Mouse (Mus musculus): Measurements from ENCODE around the gene Gm21981. TPM values are rescaled to one million over a fixed set of nuclear protein-coding genes. Genes with fewer than 3 reads are reported as not detected.

The Gm21981 gene
- polyA plus RNA-seq (2012; fragmentation: generic; extraction: Trizol): 1 to 10 TPM; 1.9 to 3.8 TPM

GRCm38 (mm10) chr17:47694442-47694502, at the start of gene Gm21981:
TSS of gene Gm21981 (minus strand) at chr17:47694455.

DNA sequence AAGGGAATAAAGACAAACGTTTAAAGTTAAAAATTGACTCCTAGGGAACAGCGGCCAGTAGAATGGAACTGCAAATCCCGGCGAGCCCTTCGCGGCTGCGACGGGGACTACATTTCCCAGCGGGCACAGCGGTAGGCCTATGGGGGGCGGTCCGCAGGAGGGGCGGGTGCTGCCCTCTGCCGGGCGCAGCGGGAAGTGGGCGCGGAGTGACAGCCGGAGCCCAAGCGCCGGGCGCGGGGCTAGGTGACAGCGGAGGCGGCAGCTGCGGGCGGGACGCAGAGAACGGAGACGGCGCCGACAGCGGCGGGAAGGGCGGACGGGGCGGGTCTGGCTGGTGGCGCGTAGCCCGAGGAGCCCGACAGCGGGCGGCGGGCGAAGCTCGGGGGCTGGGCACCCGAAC, 42.6 kb upstream of the Gm21981 start, which contains the start of gene Tfeb:
Gene Tfeb (plus strand): TSS at position 175 of the 400 bp plus-strand sequence.

GRCm38 (mm10) chr17:47726566-47726965, 32.3 kb upstream of the Gm21981 start, which contains the start of gene Pgc:
TSS of gene Pgc (plus strand) at chr17:47726842.

DNA sequence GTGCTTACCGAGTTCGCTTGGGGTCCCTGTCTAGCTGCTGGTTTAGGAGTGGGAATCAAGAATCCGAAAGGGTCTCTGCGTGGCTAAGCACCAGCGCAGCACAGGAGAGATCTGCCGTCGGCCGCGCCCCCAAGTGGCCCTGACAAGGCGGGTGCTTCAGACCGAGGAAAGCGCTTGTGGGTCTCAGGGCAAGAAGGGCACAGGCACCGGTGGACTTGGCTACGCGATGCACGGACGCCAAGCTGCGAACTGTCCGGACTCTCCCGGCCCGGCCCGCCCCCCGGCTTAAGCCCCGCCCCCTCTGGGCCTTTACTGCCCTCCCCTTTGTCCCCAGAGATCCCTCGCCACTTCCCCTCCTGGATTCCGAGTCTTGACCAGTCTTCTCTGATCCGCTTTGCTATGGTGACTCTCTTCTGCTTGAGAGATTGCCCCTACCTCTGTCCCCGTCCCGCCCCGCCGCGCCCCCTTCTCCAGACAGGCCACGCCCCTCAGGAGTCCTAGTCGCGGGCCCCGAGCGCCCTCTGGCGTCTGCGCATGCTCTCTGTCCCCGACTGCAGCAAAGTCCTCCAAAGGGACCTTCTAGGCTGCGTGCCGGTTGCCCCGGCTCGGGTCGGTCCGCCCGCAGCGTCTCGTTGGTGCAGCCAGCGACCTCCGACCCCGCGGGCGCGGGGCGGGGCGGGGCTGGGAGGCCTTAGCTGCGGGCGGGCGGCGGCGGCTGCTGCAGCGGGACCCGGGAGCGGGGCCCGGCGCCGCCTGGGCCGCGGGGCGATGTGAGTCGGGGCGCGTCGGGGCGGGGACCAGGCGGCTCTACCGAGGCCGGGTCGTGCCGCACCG, 465 bp upstream of the Gm21981 start, which contains the start of gene Prickle4:
Gene Prickle4 (minus strand): TSS at position 234 of the 834 bp plus-strand sequence.

GRCm38 (mm10) chr17:47688608-47689575, 5.4 kb downstream of the Gm21981 start, which contains the start of gene Frs3:
TSS of gene Frs3 (plus strand) at chr17:47689030.

DNA sequence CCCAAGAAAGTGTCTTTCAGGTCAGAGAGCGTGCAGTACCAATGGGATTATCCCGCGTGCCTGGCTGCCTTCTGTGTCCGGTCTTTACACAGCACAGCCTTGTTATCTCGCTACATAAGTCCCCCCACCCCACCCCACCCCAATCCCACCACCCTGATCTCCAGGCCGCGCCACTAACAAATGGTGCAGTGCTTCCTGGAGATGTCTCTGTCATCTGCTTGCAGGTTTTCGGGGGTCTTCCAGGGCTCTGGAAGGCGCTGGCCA, 6.0 kb downstream of the Gm21981 start, which contains the start of gene Tomm6:
Gene Tomm6 (minus strand): TSS at position 43 of the 264 bp plus-strand sequence.

Other genes starting within 250 kb of the Gm21981 start
- 10 to 100 TPM in 1 of 2 experiments, 1 to 10 TPM in 1; 6.7 to 23.2 TPM for gene Taf8, start 192.2 kb downstream of the Gm21981 start, polyA plus RNA-seq (2012; fragmentation: generic; extraction: Trizol)
- gene Ccnd3, start 189.4 kb downstream of the Gm21981 start, polyA plus RNA-seq (2012; fragmentation: generic; extraction: Trizol): 100 to 1,000 TPM; 135 to 156 TPM
- 10 to 100 TPM; 11.7 to 39.0 TPM for gene Bysl, start 83.0 kb downstream of the Gm21981 start, polyA plus RNA-seq (2012; fragmentation: generic; extraction: Trizol)
- gene Med20, start 82.9 kb downstream of the Gm21981 start, polyA plus RNA-seq (2012; fragmentation: generic; extraction: Trizol): 10 to 100 TPM in 1 of 2 experiments, 1 to 10 TPM in 1; 9.5 to 35.1 TPM
- 1 to 10 TPM in 1 of 2 experiments, under 1 TPM in 1; 0.55 to 1.3 TPM for gene Gm20517, start 82.9 kb downstream of the Gm21981 start, polyA plus RNA-seq (2012; fragmentation: generic; extraction: Trizol)
- gene Usp49, start 63.8 kb downstream of the Gm21981 start, polyA plus RNA-seq (2012; fragmentation: generic; extraction: Trizol): 1 to 10 TPM in 1 of 2 experiments, under 1 TPM in 1; 0.74 to 3.4 TPM
- 100 to 1,000 TPM; 293 to 619 TPM for gene Tomm6, start 6.1 kb downstream of the Gm21981 start, polyA plus RNA-seq (2012; fragmentation: generic; extraction: Trizol)
- gene Frs3, start 5.4 kb downstream of the Gm21981 start, polyA plus RNA-seq (2012; fragmentation: generic; extraction: Trizol): 1 to 10 TPM in 1 of 2 experiments, under 1 TPM in 1; 0.63 to 6.1 TPM
- gene Prickle4, start 281 bp upstream of the Gm21981 start, polyA plus RNA-seq (2012; fragmentation: generic; extraction: Trizol): under 1 TPM; 0.11 to 0.40 TPM
- gene Pgc, start 32.4 kb upstream of the Gm21981 start, polyA plus RNA-seq (2012; fragmentation: generic; extraction: Trizol): not detected
- 10 to 100 TPM; 17.5 to 28.3 TPM for gene Tfeb, start 42.6 kb upstream of the Gm21981 start, polyA plus RNA-seq (2012; fragmentation: generic; extraction: Trizol)
- 1 to 10 TPM in 1 of 2 experiments, under 1 TPM in 1; 0.06 to 1.3 TPM for gene Mdfi, start 140.2 kb upstream of the Gm21981 start, polyA plus RNA-seq (2012; fragmentation: generic; extraction: Trizol)
- 10 to 100 TPM; 32.8 to 47.1 TPM for gene Foxp4, start 230.2 kb upstream of the Gm21981 start, polyA plus RNA-seq (2012; fragmentation: generic; extraction: Trizol)

Data from C3H10T1/2 (cell line).